Mouse (Mus musculus) testis, adult 2 months (tissue): ENCODE results near the gene Abcb6.

ENCODE experiments used
- CTCF ChIP-seq: fragments of 200-500 bp; IDR thresholded peaks from 2 replicates; pipeline ENCODE4 v1.5.1; 2012; ENCODE audit warnings: low read depth, mild to moderate bottlenecking, inconsistent platforms, low read length, moderate library complexity; ENCODE audit not compliant: control insufficient read depth, insufficient read depth, insufficient replicate concordance
- POLR2A ChIP-seq: fragments of 200-500 bp; IDR thresholded peaks from 2 replicates; pipeline ENCODE4 v1.6.1; 2012; ENCODE audit warnings: low read depth, mild to moderate bottlenecking, inconsistent platforms, low read length, moderate library complexity; ENCODE audit not compliant: control insufficient read depth

GRCm38 (mm10) chr1:75214442-75214841, 34.2 kb upstream of the Abcb6 start:
- no peak for TF ChIP-seq POLR2A
- no peak for TF ChIP-seq CTCF
